ENCODE assay signal across 12 mouse cellular contexts in the genomic region with DNA sequence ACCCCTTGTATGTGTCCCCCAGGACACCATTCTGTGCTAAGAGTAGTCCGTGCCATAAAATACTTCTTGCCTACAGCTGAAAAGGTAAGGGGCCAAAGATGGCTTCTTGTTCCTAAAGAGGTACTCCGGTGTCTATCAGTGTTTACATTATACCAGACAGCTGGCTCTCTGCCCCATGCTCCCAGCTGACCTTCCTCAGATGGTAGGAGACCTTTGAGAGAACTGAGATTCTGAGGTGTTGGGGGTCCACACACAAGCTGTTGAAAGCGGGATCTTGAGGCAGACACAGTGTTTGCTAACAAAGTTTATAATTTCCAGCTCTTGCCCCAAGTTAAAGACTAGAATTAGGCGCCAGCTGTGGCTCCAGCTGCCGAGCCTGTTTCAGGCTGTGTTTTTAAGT. TPM values are rescaled to one million over a fixed set of nuclear protein-coding genes. Genes with fewer than 3 reads are reported as not detected.
"Had no signal": no experiment of that assay in that cellular context is flagged by ENCODE, and none has a peak within 500 bp of the region (broad histone marks: within the 10 kb centered on the region; RNA-seq: fewer than 3 reads in every experiment).

No protein-coding gene starts in this region.

- H3K27me3 ChIP-seq: limb, embryonic 15.5 days; liver, embryonic 12.5 days; lung, embryonic 15.5 days; midbrain, embryonic 13.5 days; neural tube, embryonic 15.5 days had no signal

- H3K4me1 ChIP-seq: limb, embryonic 15.5 days; liver, embryonic 12.5 days had no signal

- H3K9me3 ChIP-seq: limb, embryonic 15.5 days; liver, embryonic 12.5 days; lung, embryonic 15.5 days; midbrain, embryonic 13.5 days; neural tube, embryonic 15.5 days had no signal

- H3K4me2 ChIP-seq: limb, embryonic 15.5 days; liver, embryonic 12.5 days; lung, embryonic 15.5 days; midbrain, embryonic 13.5 days; neural tube, embryonic 15.5 days had no signal

- ATAC-seq: liver, embryonic 12.5 days; midbrain, embryonic 13.5 days had no signal

- H3K9ac ChIP-seq: limb, embryonic 15.5 days; liver, embryonic 12.5 days; lung, embryonic 15.5 days; midbrain, embryonic 13.5 days; neural tube, embryonic 15.5 days had no signal

- H3K4me3 ChIP-seq: limb, embryonic 15.5 days; liver, embryonic 12.5 days; lung, embryonic 15.5 days; midbrain, embryonic 13.5 days; neural tube, embryonic 15.5 days had no signal

- H3K36me3 ChIP-seq: limb, embryonic 15.5 days; liver, embryonic 12.5 days; lung, embryonic 15.5 days; midbrain, embryonic 13.5 days; neural tube, embryonic 15.5 days had no signal

- H3K27ac ChIP-seq: limb, embryonic 15.5 days; liver, embryonic 12.5 days; lung, embryonic 15.5 days; midbrain, embryonic 13.5 days; neural tube, embryonic 15.5 days had no signal

- DNase-seq: kidney, postnatal 36 days; layer of hippocampus, adult 9-11 months; layer of hippocampus, postnatal 36 days; right cerebral cortex, adult 18-20 months; right cerebral cortex, postnatal 25 days; thymus, postnatal 36 days had no signal

RNA-seq across cellular contexts. Expression of gene Lpar3, which starts 53.7 kb away (rescaled TPM):
- total RNA-seq: megakaryocyte-erythroid progenitor cell, adult 5-6 weeks had no signal
